Mouse (Mus musculus) heart, embryonic 14.5 days (tissue): ENCODE measurements around the gene Eva1b. TPM values are rescaled to one million over a fixed set of nuclear protein-coding genes. Genes with fewer than 3 reads are reported as not detected.

Source experiments
- ATAC-seq: fragments of 200-750 bp; cut with Nextera tagmentation; 2 replicates; pipeline ENCODE4 v1.8.0; 2017; ENCODE audit warnings: low read depth, moderate TSS enrichment; ENCODE audit not compliant: insufficient number of reproducible peaks, insufficient read depth, low FRiP score
- H3K27ac ChIP-seq, 2 experiments: fragments of 200-500 bp in 1 of 2; fragments of 300-500 bp in 1 of 2; sonication (generic) in 1 of 2; replicated peaks in 1 of 2; 2 replicates each; pipeline ENCODE4 v1.5.1; 2012 to 2014; ENCODE audit warnings: low read depth in 2 of 2, low read length in 2 of 2, control low read depth in 1 of 2, mild to moderate bottlenecking in 1 of 2, mixed read lengths in 1 of 2; ENCODE audit not compliant: control insufficient read depth in 1 of 2, insufficient read depth in 1 of 2
- H3K27me3 ChIP-seq: fragments of 300-500 bp; sonication (generic); 2 replicates; pipeline ENCODE4 v1.6.1; 2014; ENCODE audit warnings: mild to moderate bottlenecking, low read length, control low read depth; ENCODE audit not compliant: control insufficient read depth, insufficient read depth
- H3K36me3 ChIP-seq: fragments of 300-500 bp; sonication (generic); 2 replicates; pipeline ENCODE4 v1.6.1; 2014; ENCODE audit warnings: mild to moderate bottlenecking, control low read depth, low read length, mixed read lengths; ENCODE audit not compliant: control insufficient read depth, insufficient read depth
- H3K4me1 ChIP-seq, 2 experiments: fragments of 200-500 bp in 1 of 2; fragments of 300-500 bp in 1 of 2; sonication (generic) in 1 of 2; 2 replicates each; pipeline ENCODE4 v1.6.1; 2012 to 2014; ENCODE audit warnings: low read length in 2 of 2, control low read depth in 1 of 2, mixed read lengths in 1 of 2; ENCODE audit not compliant: control insufficient read depth in 2 of 2, insufficient read depth in 2 of 2
- H3K4me2 ChIP-seq: fragments of 300-500 bp; sonication (generic); 2 replicates; pipeline ENCODE4 v1.6.1; 2014; ENCODE audit warnings: mild to moderate bottlenecking, low read length
- H3K4me3 ChIP-seq, 2 experiments: fragments of 200-500 bp in 1 of 2; fragments of 300-500 bp in 1 of 2; sonication (generic) in 1 of 2; 2 replicates each; pipeline ENCODE4 v1.5.1; 2012 to 2014; ENCODE audit warnings: low read length in 2 of 2, mild to moderate bottlenecking in 2 of 2, control low read depth in 1 of 2, low read depth in 1 of 2, moderate library complexity in 1 of 2; ENCODE audit not compliant: control insufficient read depth in 1 of 2, insufficient read depth in 1 of 2
- H3K9ac ChIP-seq: fragments of 300-500 bp; sonication (generic); 2 replicates; pipeline ENCODE4 v1.6.1; 2014; ENCODE audit warnings: mild to moderate bottlenecking, low read length
- H3K9me3 ChIP-seq: fragments of 300-500 bp; sonication (generic); 2 replicates; pipeline ENCODE4 v1.6.1; 2016; ENCODE audit warnings: low read length, control low read depth; ENCODE audit not compliant: control insufficient read depth
- WGBS: fragments of 180-500 bp; shearing (Covaris S2); extraction: QIAGEN DNeasy Blood & Tissue Kit; methylation state at CpG from one replicate; pipeline ENCODE4 v1.1.7; 2014; 5-methylcytosine and 5-hydroxymethylcytosine counted together
- polyA plus RNA-seq: library from polyadenylated mRNA; unstranded; fragments of >200 nt; fragmentation: Nextera tagmentation; extraction: Ambion mirVana; gene quantifications from 2 replicates; pipeline ENCODE4 v1.2.1, GENCODE M21; 2014

Eva1b gene
- polyA plus RNA-seq, 1 experiment from 2014 or later: 33.9 TPM

DNA sequence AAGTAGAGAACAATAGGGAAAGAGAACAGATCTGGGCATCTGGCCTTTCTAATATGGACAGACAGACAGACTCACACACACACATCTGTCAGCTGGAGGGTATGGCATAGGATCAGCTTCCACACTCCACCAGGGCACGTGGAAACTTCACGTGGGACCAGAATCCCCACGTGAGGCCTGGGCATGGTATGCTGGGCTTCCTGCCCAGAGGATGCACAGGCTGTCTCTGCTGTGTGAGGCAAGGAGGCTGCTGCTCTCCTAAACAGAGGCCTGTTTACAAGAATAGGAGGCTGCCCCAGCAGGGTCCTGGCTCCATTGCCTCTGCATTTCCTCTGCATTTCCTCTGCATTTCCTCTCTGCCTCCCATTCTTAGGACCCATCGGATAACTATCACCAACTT is 12.9 kb upstream of the Eva1b start:
- H3K36me3 ChIP-seq: peaks cover 75% of the 10 kb centered on the region
- no peak overlapping the region for H3K4me2 ChIP-seq
- 70% methylated on average over 4 of the region's 4 CpGs for WGBS
- no peak overlapping the region for H3K9ac ChIP-seq
- no peaks in the 10 kb centered on the region for H3K9me3 ChIP-seq
- no peaks in the 10 kb centered on the region for H3K27me3 ChIP-seq
- no peak overlapping the region for H3K4me3 ChIP-seq
- no peak for ATAC-seq
- H3K27ac ChIP-seq: no peak overlapping the region
- peaks cover 17 to 23% of the 10 kb centered on the region in 2 experiments; a peak in 3 of 4 replicates for H3K4me1 ChIP-seq

DNA sequence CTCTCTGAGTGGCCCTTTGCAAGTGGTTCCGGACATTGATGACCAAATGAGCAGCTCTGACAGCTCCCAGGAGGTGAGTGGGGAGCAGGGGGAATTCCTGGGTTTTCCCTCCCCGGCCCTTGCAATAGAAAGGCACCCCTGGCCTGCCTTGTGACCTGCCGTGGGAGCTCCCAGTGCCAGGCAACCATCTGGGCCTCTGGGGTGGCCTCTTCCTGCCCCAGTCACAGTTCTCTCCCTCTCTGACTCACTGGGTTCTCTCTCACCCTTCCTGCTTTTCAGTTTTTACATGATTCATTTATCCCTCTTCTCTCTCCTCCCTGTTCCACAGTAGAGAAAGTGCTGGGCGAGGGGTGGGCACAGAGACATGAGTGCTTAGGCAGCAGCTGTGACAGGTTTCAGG is 9.8 kb upstream of the Eva1b start:
- Histone ChIP-seq H3K4me3 (no peak overlapping the region), H3K4me2 (no peak overlapping the region), H3K9me3 (no peaks in the 10 kb centered on the region), H3K27ac (no peak overlapping the region), H3K27me3 (no peaks in the 10 kb centered on the region), H3K36me3 (peaks cover 69% of the 10 kb centered on the region), H3K9ac (no peak overlapping the region), H3K4me1 (peaks cover 9 to 11% of the 10 kb centered on the region in 2 experiments; a peak in 3 of 4 replicates)
- WGBS: 70% methylated on average over 4 of the region's 4 CpGs
- no peak for ATAC-seq

DNA sequence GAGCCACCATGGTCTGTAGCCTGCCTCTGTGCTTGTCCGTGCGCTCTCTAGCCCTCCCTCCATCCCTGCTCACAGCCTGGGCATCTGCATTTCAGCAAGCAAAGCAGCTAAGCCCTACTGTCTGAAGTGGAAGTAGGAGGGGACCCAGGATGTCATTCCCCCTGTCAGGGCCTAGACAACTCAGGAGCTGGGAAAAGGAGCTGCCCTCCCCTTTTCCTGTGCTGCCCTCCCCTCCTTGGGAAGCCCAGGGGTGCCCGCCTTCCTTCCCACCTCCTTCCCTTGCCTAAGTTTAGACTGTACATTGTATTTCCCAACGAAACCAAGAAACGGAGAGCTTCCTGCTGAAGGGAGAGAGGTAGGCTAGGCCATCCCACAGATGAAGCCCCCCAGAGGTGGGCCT is 6.5 kb upstream of the Eva1b start:
- no peaks in the 10 kb centered on the region for H3K27me3 ChIP-seq
- H3K4me2 ChIP-seq: no peak overlapping the region
- 0 out of 2 replicates have a peak, but pooled peaks have one; percentile 8 for ATAC-seq

DNA sequence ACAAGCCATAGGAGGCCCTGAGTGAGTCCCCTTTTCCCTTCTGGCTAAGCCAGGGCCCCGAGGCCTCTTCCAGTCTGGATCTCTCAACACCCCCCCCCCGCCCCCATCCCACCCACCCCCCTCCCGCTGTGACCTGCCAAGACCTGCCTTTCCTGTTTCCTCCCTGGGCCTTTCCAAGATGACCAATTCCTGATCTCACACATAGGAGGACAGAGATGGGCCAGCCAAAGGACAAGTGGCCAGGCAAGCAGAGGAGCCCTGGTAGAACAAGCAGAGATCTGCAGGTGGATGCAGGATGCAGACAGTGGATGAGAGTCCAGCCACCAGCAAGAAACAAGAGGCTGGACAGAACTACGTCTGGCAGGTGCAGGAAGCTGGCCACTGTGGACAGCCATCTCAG is 2.1 kb upstream of the Eva1b start:
- no peak for ATAC-seq

More for the DNA sequence above, 6.5 kb upstream of the Eva1b start:
- Histone ChIP-seq H3K4me1 (peaks cover 10 to 11% of the 10 kb centered on the region in 2 experiments; a peak in 3 of 4 replicates), H3K9ac (no peak overlapping the region), H3K27ac (peak overlapping the region; percentile 27 to 62; a peak in 3 of 4 replicates), H3K36me3 (peaks cover 40% of the 10 kb centered on the region), H3K4me3 (no peak overlapping the region), H3K9me3 (no peaks in the 10 kb centered on the region)
- WGBS: 68% methylated on average over 5 of the region's 5 CpGs

DNA sequence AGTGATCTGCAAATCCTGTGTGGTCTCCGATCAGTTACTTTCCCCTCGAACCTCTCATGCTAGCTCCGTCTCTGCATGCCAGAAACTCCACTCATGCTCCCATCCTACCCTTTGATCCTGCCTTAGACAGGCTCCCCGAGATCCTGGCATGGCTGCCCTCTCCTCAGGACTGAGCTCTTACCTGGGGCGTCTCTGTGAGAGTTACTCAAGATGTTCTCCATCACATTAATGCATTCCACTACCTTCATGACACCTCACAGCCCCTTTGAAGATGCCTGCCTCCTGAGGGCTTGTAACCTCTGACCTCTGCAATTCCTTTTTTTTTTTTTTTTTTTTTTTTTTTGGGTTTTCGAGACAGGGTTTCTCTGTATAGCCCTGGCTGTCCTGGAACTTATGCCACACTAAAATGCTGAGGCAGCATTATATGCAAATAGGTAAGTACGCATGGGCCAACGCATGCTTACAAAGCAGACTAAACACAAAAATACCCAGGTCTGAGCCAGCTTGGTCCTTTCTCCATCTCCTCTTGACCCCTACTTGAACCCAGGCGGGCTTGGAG is 491 bp upstream of the Eva1b start:
- H3K4me2 ChIP-seq: peak overlapping the region; percentile 70
- peaks cover 14% of the 10 kb centered on the region; the same call in 1 of the 2 replicates for H3K27me3 ChIP-seq
- no peak overlapping the region; the same call in 1 of the 2 replicates for H3K9ac ChIP-seq
- H3K4me1 ChIP-seq: peaks cover 30% of the 10 kb centered on the region in 2 experiments
- WGBS: 46% methylated on average over 9 of the region's 9 CpGs
- no peak for ATAC-seq
- no peaks in the 10 kb centered on the region for H3K9me3 ChIP-seq
- H3K4me3 ChIP-seq: 0 out of 4 replicates have a peak overlapping the region, but pooled peaks of 1 of the 2 experiments have one; percentile 56
- peaks cover 5% of the 10 kb centered on the region; the same call in 1 of the 2 replicates for H3K36me3 ChIP-seq
- peak overlapping the region; percentile 70 to 81 for H3K27ac ChIP-seq

More for the DNA sequence above, 2.1 kb upstream of the Eva1b start:
- H3K9me3 ChIP-seq: no peaks in the 10 kb centered on the region
- H3K4me3 ChIP-seq: no peak overlapping the region
- no peak overlapping the region for H3K27ac ChIP-seq
- no peak overlapping the region for H3K9ac ChIP-seq
- H3K36me3 ChIP-seq: 0 out of 2 replicates have a peak, but pooled peaks cover 5% of the 10 kb centered on the region
- H3K4me2 ChIP-seq: no peak overlapping the region
- 30% methylated on average over 4 of the region's 4 CpGs for WGBS
- H3K4me1 ChIP-seq: peaks cover 26% of the 10 kb centered on the region in 2 experiments
- H3K27me3 ChIP-seq: peaks cover 14% of the 10 kb centered on the region; the same call in 1 of the 2 replicates

DNA sequence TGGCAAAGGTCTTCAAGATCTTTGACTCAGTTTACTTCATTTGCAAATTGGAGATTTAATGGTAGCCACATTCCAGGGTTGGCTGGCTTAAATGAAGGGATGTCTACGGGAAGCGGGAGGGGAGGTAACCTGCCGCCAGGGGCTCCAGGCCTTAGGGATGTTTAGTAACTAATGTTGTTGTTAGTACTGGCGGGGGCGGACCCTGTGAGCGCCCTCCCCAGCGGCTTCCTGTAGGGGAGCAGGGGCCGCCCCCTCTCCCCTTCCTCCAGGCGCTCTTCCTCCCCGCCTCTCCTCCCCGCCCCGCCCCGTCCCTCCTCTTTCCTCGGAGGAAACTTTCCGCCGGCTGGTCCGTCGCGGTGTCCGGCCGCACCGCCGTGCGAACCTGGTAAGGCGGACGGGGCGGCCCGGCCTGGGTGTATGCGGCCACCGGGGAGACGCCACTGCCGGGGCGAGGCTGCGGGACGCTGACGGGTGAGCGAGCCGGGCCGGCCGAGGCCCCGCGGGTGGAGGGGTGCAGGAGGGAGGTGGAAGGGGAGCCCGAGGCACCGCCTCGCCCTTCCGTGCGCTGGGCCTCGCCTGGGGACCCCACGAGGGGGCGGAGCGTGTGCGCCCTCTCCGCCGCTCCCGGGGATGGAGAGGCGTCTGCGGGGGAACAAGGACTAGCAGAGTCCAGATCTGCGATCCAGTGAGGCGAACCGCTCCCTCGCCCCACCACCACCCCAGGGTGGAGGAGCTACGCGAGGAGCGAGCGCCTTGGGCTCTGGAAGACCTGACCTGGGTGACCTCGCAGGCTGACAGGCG is 817 bp downstream of the Eva1b start:
- H3K4me3 ChIP-seq: peak overlapping the region; percentile 56 to 67
- under 1% methylated on average over 38 of the region's 67 CpGs for WGBS
- peaks cover 14% of the 10 kb centered on the region; the same call in 1 of the 2 replicates for H3K27me3 ChIP-seq
- H3K36me3 ChIP-seq: peaks cover 5% of the 10 kb centered on the region; the same call in 1 of the 2 replicates
- H3K4me2 ChIP-seq: peak overlapping the region; percentile 70
- ATAC-seq: peak; percentile 73
- no peaks in the 10 kb centered on the region for H3K9me3 ChIP-seq
- peak overlapping the region; percentile 70 to 81 for H3K27ac ChIP-seq
- peaks cover 31 to 32% of the 10 kb centered on the region in 2 experiments for H3K4me1 ChIP-seq
- peak overlapping the region; percentile 80 for H3K9ac ChIP-seq

DNA sequence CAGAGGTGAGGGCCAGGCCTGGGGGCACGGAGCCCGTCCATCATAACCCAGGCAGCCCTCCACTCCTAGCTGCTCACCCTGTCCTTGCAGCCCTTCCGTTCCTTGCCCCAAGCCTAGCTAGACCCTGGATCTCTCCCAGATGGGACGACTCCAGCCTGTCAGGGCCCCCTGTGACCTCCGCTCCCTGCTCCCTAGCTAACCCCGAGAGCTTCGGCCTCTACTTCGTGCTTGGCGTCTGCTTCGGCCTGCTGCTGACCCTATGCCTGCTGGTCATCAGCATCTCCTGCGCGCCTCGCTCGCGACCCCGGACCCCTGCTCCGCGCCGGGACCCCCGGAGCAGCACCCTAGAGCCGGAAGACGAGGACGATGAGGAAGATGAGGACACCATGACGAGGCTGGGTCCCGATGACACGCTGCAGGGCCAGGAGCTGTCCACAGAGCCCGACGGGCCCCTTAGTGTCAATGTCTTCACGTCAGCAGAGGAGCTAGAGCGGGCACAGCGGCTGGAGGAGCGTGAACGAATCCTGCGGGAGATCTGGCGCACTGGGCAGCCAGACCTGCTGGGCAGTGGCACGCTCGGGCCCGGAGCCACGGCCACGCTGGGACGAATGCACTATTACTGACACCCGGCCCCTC is 1.6 kb downstream of the Eva1b start:
- 24% methylated on average over 42 of the region's 42 CpGs for WGBS
- H3K9ac ChIP-seq: peak overlapping the region; percentile 80
- H3K36me3 ChIP-seq: peaks cover 5% of the 10 kb centered on the region; the same call in 1 of the 2 replicates
- peak overlapping the region; percentile 70 to 81 for H3K27ac ChIP-seq
- no peaks in the 10 kb centered on the region for H3K9me3 ChIP-seq
- H3K4me3 ChIP-seq: peak overlapping the region; percentile 56 to 67
- H3K27me3 ChIP-seq: peaks cover 14% of the 10 kb centered on the region; the same call in 1 of the 2 replicates
- H3K4me1 ChIP-seq: peaks cover 31 to 32% of the 10 kb centered on the region in 2 experiments
- no peak for ATAC-seq
- peak overlapping the region; percentile 70 for H3K4me2 ChIP-seq
